Mouse (Mus musculus): ENCODE results near the gene 9430097D07Rik.

Gene 9430097D07Rik

GRCm38 (mm10) chr2:32575586-32576160 is at the start of gene 9430097D07Rik:
TSS of gene 9430097D07Rik (minus strand) at chr2:32575684.
- DNase-seq, result peak; percentile 68

- DNase-seq, result no peak
Observed at GRCm38 (mm10) chr2:32624111-32624748, 48.7 kb upstream of the 9430097D07Rik start.

- peak; percentile 10 for DNase-seq
Observed at GRCm38 (mm10) chr2:32621517-32621859, 46.0 kb upstream of the 9430097D07Rik start, which contains the start of gene Ak1. TSS of gene Ak1 (plus strand) at chr2:32621758.

- DNase-seq, result peak; percentile 6
Observed at GRCm38 (mm10) chr2:32620682-32621516, 45.4 kb upstream of the 9430097D07Rik start.

- DNase-seq, result no peak
Observed at GRCm38 (mm10) chr2:32618051-32618450, 42.6 kb upstream of the 9430097D07Rik start.

- no peak for DNase-seq
Observed at GRCm38 (mm10) chr2:32617601-32618000, 42.1 kb upstream of the 9430097D07Rik start.

- no peak for DNase-seq
Observed at GRCm38 (mm10) chr2:32617109-32617508, 41.6 kb upstream of the 9430097D07Rik start.

- DNase-seq, result no peak
Observed at GRCm38 (mm10) chr2:32612274-32612673, 36.8 kb upstream of the 9430097D07Rik start.

- no peak for DNase-seq
Observed at GRCm38 (mm10) chr2:32610610-32611229, 35.2 kb upstream of the 9430097D07Rik start.

GRCm38 (mm10) chr2:32608778-32609435 is 33.4 kb upstream of the 9430097D07Rik start:
- DNase-seq, result no peak

GRCm38 (mm10) chr2:32608141-32608777 is 32.8 kb upstream of the 9430097D07Rik start:
- DNase-seq, result no peak

- DNase-seq, result no peak
Observed at GRCm38 (mm10) chr2:32607262-32607947, 31.9 kb upstream of the 9430097D07Rik start.

GRCm38 (mm10) chr2:32606161-32607142 is 31.0 kb upstream of the 9430097D07Rik start:
- peak; percentile 86 for DNase-seq

GRCm38 (mm10) chr2:32604631-32605030 is 29.1 kb upstream of the 9430097D07Rik start:
- no peak for DNase-seq

GRCm38 (mm10) chr2:32602600-32603054 is 27.1 kb upstream of the 9430097D07Rik start:
- peak; percentile 89 for DNase-seq

- DNase-seq, result no peak
Observed at GRCm38 (mm10) chr2:32601417-32602065, 26.1 kb upstream of the 9430097D07Rik start.

- no peak for DNase-seq
Observed at GRCm38 (mm10) chr2:32599409-32599808, 23.9 kb upstream of the 9430097D07Rik start, which contains the start of gene St6galnac6. TSS of gene St6galnac6 (plus strand) at chr2:32599709.

GRCm38 (mm10) chr2:32598506-32598905 is 23.0 kb upstream of the 9430097D07Rik start:
- DNase-seq, result peak; percentile 65

GRCm38 (mm10) chr2:32597699-32598098 is 22.2 kb upstream of the 9430097D07Rik start:
- DNase-seq, result no peak

GRCm38 (mm10) chr2:32597248-32597647 is 21.8 kb upstream of the 9430097D07Rik start:
- DNase-seq, result no peak

Measured in cerebellum, adult 11 months (tissue).